Mouse (Mus musculus): Measurements from ENCODE around the gene Gm13277.
"Not testable (repeated sequence)": the region's sequence is repeated elsewhere in the genome, so short reads cannot be mapped to it uniquely, and the experiment has no call there.

Gm13277 gene

DNA sequence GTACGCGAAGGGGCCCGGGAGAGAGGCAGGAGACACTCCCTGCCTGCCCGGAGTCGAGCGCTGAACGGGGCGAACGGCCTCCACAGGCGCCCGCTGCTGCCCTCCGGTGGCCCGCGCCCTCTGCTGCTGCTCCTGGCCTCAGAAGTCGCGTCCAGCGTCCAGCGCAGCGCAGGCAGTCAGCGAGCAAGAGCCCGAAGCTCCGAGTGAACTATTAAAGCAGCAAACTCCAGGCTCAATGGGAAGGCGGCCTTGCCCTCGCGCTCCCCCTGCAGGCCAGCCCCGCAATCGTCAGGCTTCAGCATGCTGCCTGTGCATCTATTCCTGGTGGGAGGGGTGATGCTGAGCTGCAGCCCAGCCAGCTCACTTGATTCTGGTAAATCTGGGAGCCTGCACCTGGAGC is 3.0 kb upstream of the Gm13277 start, which contains the start of gene Gm13276:
Gene Gm13276, plus strand, starts transcription at position 301 of the 400 bp plus-strand sequence.
- DNase-seq (ENCODE audit: low spot score in 2 of 2), result not testable (repeated sequence)

DNA sequence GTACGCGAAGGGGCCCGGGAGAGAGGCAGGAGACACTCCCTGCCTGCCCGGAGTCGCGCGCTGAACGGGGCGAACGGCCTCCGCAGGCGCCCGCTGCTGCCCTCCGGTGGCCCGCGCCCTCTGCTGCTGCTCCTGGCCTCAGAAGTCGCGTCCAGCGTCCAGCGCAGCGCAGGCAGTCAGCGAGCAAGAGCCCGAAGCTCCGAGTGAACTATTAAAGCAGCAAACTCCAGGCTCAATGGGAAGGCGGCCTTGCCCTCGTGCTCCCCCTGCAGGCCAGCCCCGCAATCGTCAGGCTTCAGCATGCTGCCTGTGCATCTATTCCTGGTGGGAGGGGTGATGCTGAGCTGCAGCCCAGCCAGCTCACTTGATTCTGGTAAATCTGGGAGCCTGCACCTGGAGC is 2.8 kb downstream of the Gm13277 start, which contains the start of gene Gm13278:
Gene Gm13278, plus strand, starts transcription at position 301 of the 400 bp plus-strand sequence.
- not testable (repeated sequence) for DNase-seq (ENCODE audit: low spot score in 2 of 2)

DNA sequence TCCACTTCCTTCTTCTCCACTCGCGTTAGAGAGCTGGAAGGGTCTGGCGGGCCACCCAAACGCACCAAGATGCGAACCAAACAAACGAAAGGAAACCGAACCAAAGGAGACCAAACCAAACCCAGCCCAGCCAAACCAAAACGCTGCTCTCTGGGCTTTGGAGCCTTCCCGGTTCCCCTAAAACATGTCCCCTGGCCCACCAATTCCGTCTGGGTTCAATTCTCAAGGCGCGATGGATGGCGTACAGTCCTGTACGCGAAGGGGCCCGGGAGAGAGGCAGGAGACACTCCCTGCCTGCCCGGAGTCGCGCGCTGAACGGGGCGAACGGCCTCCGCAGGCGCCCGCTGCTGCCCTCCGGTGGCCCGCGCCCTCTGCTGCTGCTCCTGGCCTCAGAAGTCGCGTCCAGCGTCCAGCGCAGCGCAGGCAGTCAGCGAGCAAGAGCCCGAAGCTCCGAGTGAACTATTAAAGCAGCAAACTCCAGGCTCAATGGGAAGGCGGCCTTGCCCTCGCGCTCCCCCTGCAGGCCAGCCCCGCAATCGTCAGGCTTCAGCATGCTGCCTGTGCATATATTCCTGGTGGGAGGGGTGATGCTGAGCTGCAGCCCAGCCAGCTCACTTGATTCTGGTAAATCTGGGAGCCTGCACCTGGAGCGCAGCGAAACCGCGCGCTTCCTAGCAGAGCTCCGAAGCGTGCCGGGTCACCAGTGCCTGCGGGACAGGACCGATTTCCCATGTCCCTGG is 5.7 kb downstream of the Gm13277 start, which contains the start of gene Gm13275:
Gene Gm13275, plus strand, starts transcription at position 552 of the 740 bp plus-strand sequence.
- peak; percentile 68 to 78 for DNase-seq (ENCODE audit: low spot score in 2 of 2)

DNA sequence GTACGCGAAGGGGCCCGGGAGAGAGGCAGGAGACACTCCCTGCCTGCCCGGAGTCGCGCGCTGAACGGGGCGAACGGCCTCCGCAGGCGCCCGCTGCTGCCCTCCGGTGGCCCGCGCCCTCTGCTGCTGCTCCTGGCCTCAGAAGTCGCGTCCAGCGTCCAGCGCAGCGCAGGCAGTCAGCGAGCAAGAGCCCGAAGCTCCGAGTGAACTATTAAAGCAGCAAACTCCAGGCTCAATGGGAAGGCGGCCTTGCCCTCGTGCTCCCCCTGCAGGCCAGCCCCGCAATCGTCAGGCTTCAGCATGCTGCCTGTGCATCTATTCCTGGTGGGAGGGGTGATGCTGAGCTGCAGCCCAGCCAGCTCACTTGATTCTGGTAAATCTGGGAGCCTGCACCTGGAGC is 8.7 kb downstream of the Gm13277 start, which contains the start of gene Gm13279:
Gene Gm13279, plus strand, starts transcription at position 301 of the 400 bp plus-strand sequence.
- DNase-seq (ENCODE audit: low spot score in 2 of 2), result not testable (repeated sequence)

DNA sequence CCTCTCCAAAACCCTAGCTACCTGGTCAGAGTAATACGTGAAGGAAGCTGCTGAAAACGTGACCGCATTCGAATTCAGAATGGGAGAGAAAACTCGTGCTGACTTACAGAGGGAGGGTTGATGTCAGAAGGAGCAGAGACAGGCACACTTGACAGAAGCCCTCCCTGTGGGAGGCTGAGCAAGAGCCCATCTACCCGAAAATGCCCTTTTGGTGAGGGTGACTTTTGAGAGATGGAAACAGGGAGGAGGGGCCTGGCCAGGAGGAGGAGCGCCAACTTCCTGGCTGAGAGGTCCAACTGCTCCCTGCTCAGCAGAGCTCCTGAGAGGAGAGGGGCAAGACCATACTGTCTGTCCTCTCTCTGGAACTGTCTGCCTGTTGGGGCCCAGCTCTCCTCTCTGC is 10.9 kb downstream of the Gm13277 start, which contains the start of gene Gm13285:
Gene Gm13285, plus strand, starts transcription at position 301 of the 400 bp plus-strand sequence.
- not testable (repeated sequence) for DNase-seq (ENCODE audit: low spot score in 2 of 2)

DNA sequence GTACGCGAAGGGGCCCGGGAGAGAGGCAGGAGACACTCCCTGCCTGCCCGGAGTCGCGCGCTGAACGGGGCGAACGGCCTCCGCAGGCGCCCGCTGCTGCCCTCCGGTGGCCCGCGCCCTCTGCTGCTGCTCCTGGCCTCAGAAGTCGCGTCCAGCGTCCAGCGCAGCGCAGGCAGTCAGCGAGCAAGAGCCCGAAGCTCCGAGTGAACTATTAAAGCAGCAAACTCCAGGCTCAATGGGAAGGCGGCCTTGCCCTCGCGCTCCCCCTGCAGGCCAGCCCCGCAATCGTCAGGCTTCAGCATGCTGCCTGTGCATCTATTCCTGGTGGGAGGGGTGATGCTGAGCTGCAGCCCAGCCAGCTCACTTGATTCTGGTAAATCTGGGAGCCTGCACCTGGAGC is 14.5 kb downstream of the Gm13277 start, which contains the start of gene Gm13287:
Gene Gm13287, plus strand, starts transcription at position 301 of the 400 bp plus-strand sequence.
- not testable (repeated sequence) for DNase-seq (ENCODE audit: low spot score in 2 of 2)

DNA sequence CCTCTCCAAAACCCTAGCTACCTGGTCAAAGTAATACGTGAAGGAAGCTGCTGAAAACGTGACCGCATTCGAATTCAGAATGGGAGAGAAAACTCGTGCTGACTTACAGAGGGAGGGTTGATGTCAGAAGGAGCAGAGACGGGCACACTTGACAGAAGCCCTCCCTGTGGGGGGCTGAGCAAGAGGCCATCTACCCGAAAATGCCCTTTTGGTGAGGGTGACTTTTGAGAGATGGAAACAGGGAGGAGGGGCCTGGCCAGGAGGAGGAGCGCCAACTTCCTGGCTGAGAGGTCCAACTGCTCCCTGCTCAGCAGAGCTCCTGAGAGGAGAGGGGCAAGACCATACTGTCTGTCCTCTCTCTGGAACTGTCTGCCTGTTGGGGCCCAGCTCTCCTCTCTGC is 16.8 kb downstream of the Gm13277 start, which contains the start of gene Gm13288:
Gene Gm13288, plus strand, starts transcription at position 301 of the 400 bp plus-strand sequence.
- not testable (repeated sequence) for DNase-seq (ENCODE audit: low spot score in 2 of 2)

DNA sequence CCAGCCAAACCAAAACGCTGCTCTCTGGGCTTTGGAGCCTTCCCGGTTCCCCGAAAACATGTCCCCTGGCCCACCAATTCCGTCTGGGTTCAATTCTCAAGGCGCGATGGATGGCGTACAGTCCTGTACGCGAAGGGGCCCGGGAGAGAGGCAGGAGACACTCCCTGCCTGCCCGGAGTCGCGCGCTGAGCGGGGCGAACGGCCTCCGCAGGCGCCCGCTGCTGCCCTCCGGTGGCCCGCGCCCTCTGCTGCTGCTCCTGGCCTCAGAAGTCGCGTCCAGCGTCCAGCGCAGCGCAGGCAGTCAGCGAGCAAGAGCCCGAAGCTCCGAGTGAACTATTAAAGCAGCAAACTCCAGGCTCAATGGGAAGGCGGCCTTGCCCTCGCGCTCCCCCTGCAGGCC is 17.3 kb downstream of the Gm13277 start:
- peak; percentile 1 to 2 for DNase-seq (ENCODE audit: low spot score in 2 of 2)

DNA sequence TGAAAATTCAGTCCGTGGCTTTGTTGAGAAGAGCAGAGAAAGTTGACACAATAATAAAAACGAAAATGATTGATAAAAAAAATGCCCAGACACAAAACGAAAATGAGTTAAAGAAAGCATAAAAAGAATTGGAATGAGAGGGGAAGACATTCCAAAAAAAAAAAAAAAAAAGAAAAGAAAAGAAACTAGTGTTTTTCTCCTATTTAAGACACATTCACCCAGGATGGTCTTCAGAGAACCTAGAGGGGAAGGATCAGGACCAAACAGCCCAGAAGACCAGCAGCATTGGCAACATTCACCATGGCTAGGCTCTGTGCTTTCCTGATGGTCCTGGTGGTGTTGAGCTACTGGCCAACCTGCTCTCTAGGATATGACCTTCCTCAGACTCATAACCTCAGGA is 27.5 kb downstream of the Gm13277 start, which contains the start of gene Ifna7:
Gene Ifna7, plus strand, starts transcription at position 301 of the 400 bp plus-strand sequence.
- no peak for DNase-seq (ENCODE audit: low spot score in 2 of 2)

DNA sequence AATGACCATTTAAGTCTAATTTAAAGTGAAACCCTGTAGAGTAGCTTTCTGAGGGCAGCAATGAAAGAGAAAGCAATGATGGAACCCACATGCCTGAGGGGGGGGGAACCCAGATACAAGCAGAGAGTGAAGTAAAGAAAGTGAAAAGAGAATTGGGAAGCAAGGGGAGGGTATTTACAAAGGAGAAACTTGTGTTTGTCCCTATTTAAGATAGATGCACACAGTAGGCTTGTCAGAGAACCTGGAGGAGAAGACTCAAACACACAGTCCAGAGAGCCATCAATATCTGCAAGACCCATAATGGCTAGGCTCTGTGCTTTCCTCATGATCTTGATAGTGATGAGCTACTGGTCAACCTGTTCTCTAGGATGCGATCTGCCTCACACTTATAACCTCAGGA is 31.2 kb downstream of the Gm13277 start, which contains the start of gene Ifna11:
Gene Ifna11, plus strand, starts transcription at position 301 of the 400 bp plus-strand sequence.
- no peak for DNase-seq (ENCODE audit: low spot score in 2 of 2)

DNA sequence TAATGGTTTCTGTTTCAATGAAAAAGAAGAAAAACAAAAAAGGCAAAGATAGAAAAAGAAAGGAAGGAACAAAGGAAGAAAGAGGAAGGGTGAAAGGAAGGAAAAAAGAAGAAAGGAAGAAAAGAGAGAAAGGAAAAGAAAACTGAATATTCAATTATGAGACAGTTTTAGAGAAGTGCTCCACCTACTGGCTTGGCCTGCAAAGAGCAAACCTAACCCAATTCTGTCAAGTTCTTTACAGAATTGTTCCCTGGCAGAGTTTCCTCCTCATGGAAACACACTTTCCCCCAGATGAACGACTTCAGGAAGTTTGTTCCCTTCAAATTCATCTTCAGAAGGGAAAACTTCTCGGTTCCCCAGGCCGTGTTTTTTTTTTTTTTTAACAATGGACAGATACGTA is 34.6 kb downstream of the Gm13277 start:
- peak in 1 of 2 experiments; percentile 11 for DNase-seq (ENCODE audit: low spot score in 2 of 2)

DNA sequence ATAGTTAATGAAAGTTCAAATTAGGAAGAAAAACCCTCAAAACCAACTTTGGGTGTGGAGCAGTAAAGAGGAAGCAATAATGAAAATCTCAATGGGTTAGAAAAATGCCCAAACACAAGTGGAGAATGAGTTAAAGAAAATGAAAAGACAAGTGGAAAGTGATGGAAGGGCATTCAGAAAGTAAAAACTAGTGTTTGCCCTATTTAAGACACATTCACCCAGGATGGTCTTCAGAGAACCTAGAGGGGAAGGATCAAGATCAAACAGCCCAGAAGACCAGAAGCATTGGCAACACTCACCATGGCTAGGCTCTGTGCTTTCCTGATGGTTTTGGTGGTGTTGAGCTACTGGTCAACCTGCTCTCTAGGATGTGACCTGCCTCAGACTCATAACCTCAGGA is 38.7 kb downstream of the Gm13277 start, which contains the start of gene Ifna6:
Gene Ifna6, plus strand, starts transcription at position 301 of the 400 bp plus-strand sequence.
- not testable (repeated sequence) for DNase-seq (ENCODE audit: low spot score in 2 of 2)

DNA sequence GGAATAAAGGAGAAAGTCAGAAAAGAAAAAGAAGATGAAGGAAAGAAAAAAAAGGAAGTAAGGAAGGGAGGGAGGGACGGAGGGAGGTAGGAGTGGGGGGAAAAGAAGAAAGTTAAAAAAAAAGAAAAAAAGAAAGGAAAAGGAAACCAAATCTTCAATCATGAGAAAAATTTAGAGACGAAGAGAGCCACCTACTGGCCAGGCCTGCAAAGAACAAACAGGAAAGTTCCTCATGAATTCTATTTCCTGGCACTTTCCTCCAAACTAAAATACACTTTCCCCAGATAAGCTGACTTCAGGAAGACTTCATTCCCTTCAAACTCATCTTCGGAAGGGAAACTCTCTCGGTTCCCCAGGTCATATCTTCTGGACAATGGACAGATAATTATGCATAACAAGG is 42.1 kb downstream of the Gm13277 start:
- DNase-seq (ENCODE audit: low spot score in 2 of 2), result peak; percentile 31 to 38

DNA sequence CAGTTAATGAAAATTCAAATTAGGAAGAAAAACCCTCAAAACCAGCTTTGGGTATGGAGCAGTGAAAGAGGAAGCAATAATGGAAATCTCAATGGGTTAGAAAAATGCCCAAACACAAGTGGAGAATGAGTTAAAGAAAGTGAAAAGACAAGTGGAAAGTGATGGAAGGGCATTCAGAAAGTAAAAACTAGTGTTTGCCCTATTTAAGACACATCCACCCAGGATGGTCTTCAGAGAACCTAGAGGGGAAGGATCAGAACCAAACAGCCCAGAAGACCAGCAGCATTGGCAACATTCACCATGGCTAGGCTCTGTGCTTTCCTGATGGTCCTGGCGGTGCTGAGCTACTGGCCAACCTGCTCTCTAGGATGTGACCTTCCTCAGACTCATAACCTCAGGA is 46.8 kb downstream of the Gm13277 start, which contains the start of gene Ifna5:
Gene Ifna5, plus strand, starts transcription at position 301 of the 400 bp plus-strand sequence.
- not testable (repeated sequence) for DNase-seq (ENCODE audit: low spot score in 2 of 2)
